Mouse (Mus musculus) regulatory T cell (primary cell): ENCODE results near the gene Ankrd39.

Source experiments
- in situ Hi-C: fragments of 300-600 bp; cut with MboI, MseI; formaldehyde crosslinking; loops from one replicate; pipeline ENCODE4 v1.15.1; 2025; ENCODE audit warnings: high pct_unique_total_duplicates

The Ankrd39 gene

GRCm38 (mm10) chr1:36534595-36535058, 12.6 kb downstream of the Ankrd39 start:
- in situ Hi-C loops = no loop called here

- in situ Hi-C loops = no loop called here
Observed at GRCm38 (mm10) chr1:36533546-36533945, 13.7 kb downstream of the Ankrd39 start.

GRCm38 (mm10) chr1:36531461-36531860, 15.8 kb downstream of the Ankrd39 start:
- in situ Hi-C loops = no loop called here

DNA sequence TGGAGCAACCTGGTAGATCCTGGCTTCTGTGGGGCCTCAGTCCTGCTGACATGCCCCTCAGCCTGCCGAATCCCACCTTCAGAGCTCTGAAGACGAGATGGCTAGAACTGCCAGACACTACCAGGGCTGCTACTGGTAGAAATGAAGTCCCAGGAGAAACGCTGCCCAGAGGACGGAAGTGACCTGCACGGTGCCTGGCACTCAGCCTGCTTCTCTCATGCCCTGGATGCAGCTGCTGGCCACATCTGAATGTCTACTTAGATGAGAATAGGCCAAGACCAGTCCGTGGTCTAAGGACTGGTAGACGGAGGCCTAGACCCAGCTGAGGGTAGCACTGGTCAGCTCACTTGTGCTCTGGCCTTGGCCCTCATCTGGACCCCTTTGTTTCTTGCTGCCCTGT, 16.3 kb downstream of the Ankrd39 start:
- in situ Hi-C loops = no loop called here

- in situ Hi-C loops = no loop called here
Observed at GRCm38 (mm10) chr1:36530485-36530884, 16.8 kb downstream of the Ankrd39 start.

GRCm38 (mm10) chr1:36529875-36530274, 17.4 kb downstream of the Ankrd39 start:
- in situ Hi-C loops = no loop called here

DNA sequence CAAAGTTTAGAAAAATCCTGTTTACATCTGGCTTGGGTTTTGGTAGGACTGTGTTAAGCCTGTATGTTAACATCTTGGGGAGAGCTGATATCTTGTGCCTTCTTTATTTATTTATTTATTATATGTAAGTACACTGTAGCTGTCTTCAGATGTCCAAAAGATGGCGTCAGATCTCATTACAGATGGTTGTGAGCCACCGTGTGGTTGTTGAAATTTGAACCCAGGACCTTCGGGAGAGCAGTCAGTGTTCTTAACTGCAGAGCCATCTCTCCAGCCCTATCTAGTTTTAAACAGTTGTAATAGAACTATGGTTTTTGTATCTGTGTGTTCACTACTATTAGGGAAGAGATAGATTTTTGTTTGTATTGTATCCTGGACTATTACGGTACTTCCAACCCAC, 18.0 kb downstream of the Ankrd39 start:
- in situ Hi-C loops = no loop called here

DNA sequence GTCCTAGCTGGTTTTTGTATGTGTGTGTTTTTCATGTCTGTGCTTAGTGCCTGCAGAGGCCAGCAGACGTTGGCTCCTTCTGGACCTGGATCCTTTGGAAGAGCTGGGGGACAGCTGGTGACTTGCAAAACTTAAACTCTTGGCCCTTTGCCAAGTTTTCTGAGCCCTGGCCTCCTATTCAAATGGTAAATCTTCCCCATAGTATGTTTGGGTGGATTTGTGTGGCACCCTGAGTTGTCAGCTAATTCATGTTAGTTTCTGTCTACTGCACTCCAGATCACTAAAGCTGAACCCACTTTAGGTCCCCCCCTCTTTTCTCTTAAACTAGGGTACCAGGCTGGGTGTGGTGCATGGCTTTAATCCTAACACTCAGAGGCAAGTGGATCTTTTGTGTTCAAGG, 18.9 kb downstream of the Ankrd39 start:
- in situ Hi-C loops = no loop called here

DNA sequence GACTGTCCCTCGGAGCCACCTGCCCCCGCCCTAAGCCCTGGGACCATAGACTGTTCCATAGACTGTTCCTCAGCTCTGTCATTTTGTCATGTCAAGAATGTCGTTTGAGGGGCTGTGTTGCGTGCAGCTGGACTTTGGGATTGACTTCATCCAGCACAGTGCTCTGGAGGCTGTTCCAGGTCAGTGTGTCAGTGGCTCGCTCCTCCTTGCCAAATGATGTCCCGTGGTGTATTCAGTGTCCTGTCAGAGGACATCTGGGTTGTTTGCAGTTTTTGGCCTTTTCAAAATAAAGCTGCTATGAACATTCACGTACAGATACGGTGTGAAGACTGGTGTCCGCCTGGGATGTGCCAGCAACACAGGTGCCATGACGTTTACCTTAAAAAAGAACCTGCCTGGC, 20.3 kb downstream of the Ankrd39 start:
- in situ Hi-C loops = no loop called here

GRCm38 (mm10) chr1:36525774-36526173, 21.5 kb downstream of the Ankrd39 start:
- in situ Hi-C loops = no loop called here

- in situ Hi-C loops = no loop called here
Observed at GRCm38 (mm10) chr1:36524058-36524457, 23.2 kb downstream of the Ankrd39 start.

GRCm38 (mm10) chr1:36523332-36524013, 23.8 kb downstream of the Ankrd39 start:
- in situ Hi-C loops = no loop called here

- in situ Hi-C loops = no loop called here
Observed at GRCm38 (mm10) chr1:36522210-36522609, 25.0 kb downstream of the Ankrd39 start.

DNA sequence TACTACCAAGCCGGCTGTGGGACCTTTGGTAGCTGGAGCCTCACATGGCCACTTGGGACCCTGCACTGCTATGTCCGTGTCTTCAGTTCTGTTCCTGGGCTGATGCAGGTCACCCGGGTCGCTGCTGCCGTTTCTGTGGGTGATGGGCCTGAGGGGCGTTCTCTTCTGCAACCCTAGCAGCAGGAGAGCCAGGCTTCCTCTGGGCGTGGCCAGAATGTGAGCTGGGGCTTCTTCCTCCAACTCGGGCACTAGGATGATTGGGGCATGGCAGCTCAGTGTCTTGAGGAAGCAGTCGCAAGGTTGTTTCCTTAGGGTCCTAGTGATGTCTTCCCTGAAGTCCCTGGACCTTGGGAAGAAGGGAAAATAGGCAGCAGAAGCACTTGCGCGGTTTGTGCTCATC, 27.6 kb downstream of the Ankrd39 start:
- in situ Hi-C loops = no loop called here

GRCm38 (mm10) chr1:36518259-36518658, 29.0 kb downstream of the Ankrd39 start:
- in situ Hi-C loops = no loop called here

- in situ Hi-C loops = no loop called here
Observed at GRCm38 (mm10) chr1:36513718-36514117, 33.5 kb downstream of the Ankrd39 start.

- in situ Hi-C loops = no loop called here
Observed at GRCm38 (mm10) chr1:36513310-36513709, 33.9 kb downstream of the Ankrd39 start.

DNA sequence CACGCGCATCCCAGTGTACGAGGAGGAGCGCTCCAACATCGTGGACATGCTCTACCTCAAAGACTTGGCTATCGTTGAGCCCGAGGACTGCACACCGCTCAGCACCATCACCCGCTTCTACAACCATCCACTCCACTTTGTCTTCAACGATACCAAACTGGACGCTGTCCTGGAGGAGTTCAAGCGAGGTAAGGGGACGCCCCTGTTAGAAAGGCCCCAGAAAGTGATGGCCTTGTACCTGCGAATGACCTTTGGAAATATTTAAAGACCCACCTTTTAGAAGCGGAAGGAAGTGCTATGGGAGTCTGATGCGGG, 34.3 kb downstream of the Ankrd39 start:
- in situ Hi-C loops = no loop called here

GRCm38 (mm10) chr1:36512089-36512965, 34.9 kb downstream of the Ankrd39 start:
- in situ Hi-C loops = no loop called here

- in situ Hi-C loops = no loop called here
Observed at GRCm38 (mm10) chr1:36511289-36512021, 35.8 kb downstream of the Ankrd39 start, which contains the start of gene Cnnm3. Gene Cnnm3, plus strand, starts transcription at chr1:36511867.

DNA sequence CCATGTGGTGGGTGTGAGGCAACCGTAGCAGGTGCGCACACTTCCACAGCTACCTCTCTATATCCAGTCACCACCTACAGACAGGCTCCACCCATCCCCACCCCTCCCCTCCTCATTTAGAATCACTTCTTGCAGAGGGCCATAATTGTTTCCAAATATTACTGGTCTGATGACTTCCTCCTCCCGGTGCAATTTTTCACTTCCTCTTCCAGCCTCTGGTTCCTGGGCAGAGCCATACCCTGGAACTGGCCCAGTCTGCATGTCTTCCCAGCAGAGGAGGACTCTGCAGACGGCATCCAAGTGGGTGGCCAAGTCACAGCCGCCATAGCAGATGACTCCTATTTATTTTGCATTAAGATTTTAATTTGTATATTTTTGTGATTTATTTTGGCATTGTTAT, 39.0 kb downstream of the Ankrd39 start:
- in situ Hi-C loops = no loop called here

DNA sequence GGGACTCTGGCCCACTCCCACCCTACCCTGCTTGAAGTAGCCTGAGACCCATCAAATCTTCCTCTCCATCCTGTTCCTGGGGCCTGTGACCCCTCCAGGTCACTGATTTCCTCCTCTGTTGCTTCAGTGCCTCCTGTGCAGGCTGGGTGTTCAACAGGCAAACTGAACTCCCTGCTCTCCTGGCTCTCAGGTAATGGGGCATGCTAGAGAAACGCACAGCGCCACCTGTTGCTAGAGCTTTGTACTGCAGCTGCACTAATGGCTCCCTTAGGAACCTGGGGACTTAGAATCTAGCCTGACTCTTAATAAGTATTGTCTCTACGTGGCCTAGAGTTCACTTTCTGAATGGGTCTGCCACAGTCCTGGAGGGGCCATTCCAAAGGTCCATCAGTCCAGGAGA, 46.0 kb downstream of the Ankrd39 start:
- in situ Hi-C loops = no loop called here
